10 mouse cellular contexts compared by ENCODE assay signal in the genomic region with DNA sequence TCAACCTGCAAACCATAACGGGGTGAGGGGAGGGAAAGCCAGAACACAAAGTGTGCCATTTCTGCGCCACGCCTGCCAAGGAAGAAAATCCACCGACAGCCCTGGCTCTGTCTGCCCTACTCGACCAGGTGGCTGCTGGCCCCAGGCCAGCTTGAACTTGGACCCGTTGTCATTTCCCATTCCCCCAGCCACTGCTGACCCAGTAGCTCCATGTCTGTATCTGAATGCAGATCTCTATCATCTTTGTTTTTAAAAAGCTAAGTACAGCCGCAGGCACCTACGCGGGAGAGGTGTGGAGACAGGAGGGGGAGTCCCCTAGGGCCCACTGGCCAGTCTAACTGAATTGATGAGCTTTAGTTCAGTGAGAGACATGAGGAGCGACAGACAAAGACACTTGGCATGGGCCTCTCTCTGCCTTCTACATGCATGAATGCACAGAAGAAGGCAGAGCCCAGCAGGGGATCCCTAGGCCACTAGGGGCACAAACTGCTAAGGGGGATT.
A peak's percentile ranks its signal among the peaks of the same experiment; 100 is the strongest.
DNase-seq lines count a peak whose midpoint lies in the region; ATAC-seq and TF ChIP-seq lines count a peak whose summit lies in the region.
"Had no signal": no experiment of that assay in that cellular context is flagged by ENCODE, and none has a peak within 500 bp of the region (broad histone marks: within the 10 kb centered on the region; RNA-seq: fewer than 3 reads in every experiment).

No protein-coding gene starts in this region.

- H3K9me3 ChIP-seq in hindbrain, embryonic 11.5 days (ENCODE audit: control insufficient read depth, low read length): no peaks in the 10 kb centered on the region
- H3K9me3 ChIP-seq: lung, embryonic 15.5 days had no signal

- no peaks in the 10 kb centered on the region for H3K27me3 ChIP-seq in hindbrain, embryonic 11.5 days (ENCODE audit: control insufficient read depth, insufficient read depth, low read length)
- H3K27me3 ChIP-seq: lung, embryonic 15.5 days had no signal

- WGBS in hindbrain, embryonic 11.5 days: 33% methylated on average over 10 of the region's 10 CpGs
- 51% methylated on average over 10 of the region's 10 CpGs for WGBS in lung, adult 2 months

- H3K4me1 ChIP-seq in hindbrain, embryonic 11.5 days (replicated peaks; ENCODE audit: control insufficient read depth, insufficient read depth, low read length): peaks cover 25% of the 10 kb centered on the region
- no peaks in the 10 kb centered on the region for H3K4me1 ChIP-seq in lung, adult 2 months (ENCODE audit: control insufficient read depth, insufficient read depth, low read length)

- peak; percentile 92 for DNase-seq in brain, adult 2 months (ENCODE audit: low read depth, low spot score)
- DNase-seq in cerebellum, adult 9-10 months: peak; percentile 91
- DNase-seq in hindbrain, embryonic 11.5 days (ENCODE audit: low spot score): peak; percentile 38
- DNase-seq in kidney, postnatal 4 days: peak; percentile 22 to 53
- no peak for DNase-seq in ovary, postnatal 36 days (ENCODE audit: low spot score)
- no peak for DNase-seq in thymus, postnatal 25 days
- DNase-seq in left cerebral cortex, postnatal 36 days (ENCODE audit: low spot score in 2 of 2): no peak
- no peak for DNase-seq in lung, adult 2 months

- H3K4me3 ChIP-seq in hindbrain, embryonic 11.5 days (ENCODE audit: low read depth, low read length): no peak overlapping the region
- no peak overlapping the region for H3K4me3 ChIP-seq in lung, adult 2 months (replicated peaks; ENCODE audit: extremely low read depth, low read depth, low read length)
- H3K4me3 ChIP-seq: lung, embryonic 15.5 days had no signal

- H3K27ac ChIP-seq in hindbrain, embryonic 11.5 days (ENCODE audit: low read depth, low read length): peak overlapping the region; percentile 63
- H3K27ac ChIP-seq: lung, embryonic 15.5 days had no signal

- no peak for TF ChIP-seq POLR2A in lung, adult 2 months (IDR thresholded peaks at IDR 0.05; ENCODE audit: borderline replicate concordance, extremely low read depth, low read depth, low read length)

- no peak for TF ChIP-seq CTCF in lung, adult 2 months (IDR thresholded peaks at IDR 0.05; ENCODE audit: insufficient read depth, low read length)

- no peak overlapping the region for H3K9ac ChIP-seq in hindbrain, embryonic 11.5 days (ENCODE audit: low read depth, low read length)
- H3K9ac ChIP-seq: lung, embryonic 15.5 days had no signal

- peak; percentile 21; the same call in 1 of the 2 replicates for ATAC-seq in hindbrain, embryonic 11.5 days (ENCODE audit: low FRiP score)

- intact Hi-C loops in left cerebral cortex, postnatal 36 days (cut with DNase I): no loop called here

- H3K4me2 ChIP-seq in hindbrain, embryonic 11.5 days (replicated peaks; ENCODE audit: low read depth, low read length): peak overlapping the region; percentile 25
- H3K4me2 ChIP-seq: lung, embryonic 15.5 days had no signal

- H3K36me3 ChIP-seq in hindbrain, embryonic 11.5 days (ENCODE audit: control insufficient read depth, insufficient read depth, low read length): no peaks in the 10 kb centered on the region
- H3K36me3 ChIP-seq: G1E; lung, embryonic 15.5 days had no signal

Comparison
In these comparisons a context has a peak if more than half of its experiments do, and no peak if none do; other contexts are left out.
1. DNase-seq: peak in brain, adult 2 months (single experiment), cerebellum, adult 9-10 months (single experiment), hindbrain, embryonic 11.5 days (single experiment) and kidney, postnatal 4 days (2 of 2); none in ovary, postnatal 36 days (single experiment), thymus, postnatal 25 days (single experiment), left cerebral cortex, postnatal 36 days (0 of 2) and lung, adult 2 months (single experiment).